Mouse (Mus musculus): ENCODE data around the gene Bgn. TPM values are rescaled to one million over a fixed set of nuclear protein-coding genes. Genes with fewer than 3 reads are reported as not detected.
"Not testable (repeated sequence)": the region's sequence is repeated elsewhere in the genome, so short reads cannot be mapped to it uniquely, and the experiment has no call there.

Gene Bgn
- polyA plus RNA-seq, 1 experiment from 2014 or later = 71.9 TPM

DNA sequence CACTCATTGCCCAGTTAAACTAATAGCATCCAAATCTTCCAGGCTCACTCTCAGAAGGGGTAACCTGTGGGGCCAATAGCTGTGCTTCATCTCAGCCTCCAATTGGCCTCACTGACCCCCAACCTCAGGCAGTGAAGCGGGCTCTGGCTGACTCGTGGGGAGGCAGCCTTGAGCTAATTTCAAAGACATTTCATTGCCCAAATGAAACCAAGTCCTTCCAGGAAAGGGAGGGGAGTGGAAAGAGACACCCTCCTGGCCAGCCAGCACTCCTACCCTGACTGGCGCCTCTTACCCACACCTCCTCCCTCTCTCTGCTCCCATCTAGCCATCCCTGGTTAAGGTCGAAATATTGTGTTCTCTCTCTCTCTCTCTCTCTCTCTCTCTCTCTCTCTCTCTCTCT, 6.8 kb downstream of the Bgn start:
- H3K9ac ChIP-seq = no peak overlapping the region
- no peaks in the 10 kb centered on the region; the same call in 1 of the 2 replicates for H3K36me3 ChIP-seq
- 0 out of 2 replicates have a peak, but pooled peaks cover 6% of the 10 kb centered on the region for H3K4me1 ChIP-seq (replicated peaks)
- H3K4me2 ChIP-seq = no peak overlapping the region
- no peaks in the 10 kb centered on the region for H3K9me3 ChIP-seq (replicated peaks)
- peaks cover 37% of the 10 kb centered on the region for H3K27me3 ChIP-seq (replicated peaks)
- no peak overlapping the region for H3K27ac ChIP-seq (ENCODE audit: poor library complexity, severe bottlenecking)
- no peak overlapping the region for H3K4me3 ChIP-seq
- 55% methylated on average over 4 of the region's 4 CpGs for WGBS
- ATAC-seq (ENCODE audit: insufficient number of reproducible peaks, low FRiP score) = no peak

DNA sequence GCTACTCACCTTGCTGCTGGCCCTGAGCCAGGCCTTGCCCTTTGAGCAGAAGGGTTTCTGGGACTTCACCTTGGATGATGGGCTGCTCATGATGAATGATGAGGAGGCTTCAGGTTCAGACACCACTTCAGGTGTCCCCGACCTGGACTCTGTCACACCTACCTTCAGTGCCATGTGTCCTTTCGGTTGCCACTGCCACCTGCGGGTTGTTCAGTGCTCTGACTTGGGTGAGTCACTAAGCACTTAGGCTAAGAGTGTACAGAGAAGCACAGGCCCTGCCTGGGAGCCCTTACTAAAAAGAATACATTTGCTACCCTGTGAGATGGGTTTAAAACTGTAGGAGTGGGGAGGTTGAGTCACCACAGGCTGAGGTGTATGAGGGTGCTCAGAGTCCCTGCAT, 7.4 kb downstream of the Bgn start:
- Histone ChIP-seq H3K9me3 (replicated peaks) (no peaks in the 10 kb centered on the region), H3K4me1 (replicated peaks) (0 out of 2 replicates have a peak, but pooled peaks cover 2% of the 10 kb centered on the region), H3K27me3 (replicated peaks) (peaks cover 40% of the 10 kb centered on the region), H3K36me3 (no peaks in the 10 kb centered on the region; the same call in 1 of the 2 replicates), H3K4me2 (no peak overlapping the region), H3K4me3 (no peak overlapping the region), H3K27ac (ENCODE audit: poor library complexity, severe bottlenecking) (no peak overlapping the region), H3K9ac (no peak overlapping the region)
- WGBS = 72% methylated on average over 3 of the region's 3 CpGs
- no peak for ATAC-seq (ENCODE audit: insufficient number of reproducible peaks, low FRiP score)

DNA sequence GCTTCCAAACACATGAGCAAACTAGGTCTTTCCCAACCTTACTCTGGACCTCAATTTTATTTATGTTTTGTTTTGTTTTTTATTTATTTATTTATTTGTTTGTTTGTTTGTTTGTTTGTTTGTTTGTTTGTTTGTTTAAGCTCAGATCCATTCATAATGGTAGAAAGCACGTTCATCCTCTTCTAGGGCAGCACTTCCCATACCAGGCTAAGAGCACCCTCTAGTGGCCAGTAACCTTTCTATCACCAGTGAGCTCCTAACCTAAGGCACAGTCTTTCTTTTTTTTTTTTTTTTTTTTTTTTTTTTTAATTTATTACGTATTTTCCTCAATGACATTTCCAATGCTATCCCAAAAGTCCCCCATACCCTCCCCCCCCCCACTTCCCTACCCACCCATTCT, 10.2 kb downstream of the Bgn start:
- WGBS = 14% methylated on average over 1 of the region's 2 CpGs
- ATAC-seq (ENCODE audit: insufficient number of reproducible peaks, low FRiP score); H3K4me1 ChIP-seq (replicated peaks); H3K9me3 ChIP-seq (replicated peaks); H3K36me3 ChIP-seq; H3K27ac ChIP-seq (ENCODE audit: poor library complexity, severe bottlenecking); H3K4me2 ChIP-seq; H3K4me3 ChIP-seq; H3K9ac ChIP-seq: not testable (repeated sequence)
- peaks cover 34% of the 10 kb centered on the region for H3K27me3 ChIP-seq (replicated peaks)

DNA sequence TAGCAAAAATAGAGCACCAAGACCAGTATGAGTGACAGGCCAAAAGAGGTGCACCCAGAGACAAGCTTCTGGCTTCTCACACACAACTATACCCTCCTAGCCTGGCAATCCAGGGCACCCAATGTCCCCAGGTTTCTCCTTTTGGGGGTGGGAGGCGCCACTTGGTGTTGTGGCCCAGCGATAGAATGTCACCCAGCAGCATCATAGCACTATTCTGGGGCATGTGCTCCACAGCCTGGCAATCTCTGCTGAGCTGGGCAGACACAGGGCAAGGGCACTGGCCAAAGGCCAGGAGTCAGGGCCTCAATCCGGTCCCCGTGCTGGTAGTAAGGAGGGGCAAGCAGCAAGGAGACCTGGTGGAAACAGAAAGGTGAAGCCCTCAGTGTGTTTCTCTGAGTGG, 13.3 kb downstream of the Bgn start:
- Histone ChIP-seq H3K27ac (ENCODE audit: poor library complexity, severe bottlenecking) (no peak overlapping the region), H3K4me3 (no peak overlapping the region), H3K36me3 (no peaks in the 10 kb centered on the region; the same call in 1 of the 2 replicates), H3K9ac (no peak overlapping the region), H3K4me2 (no peak overlapping the region), H3K27me3 (replicated peaks) (peaks cover 44% of the 10 kb centered on the region), H3K4me1 (replicated peaks) (no peaks in the 10 kb centered on the region), H3K9me3 (replicated peaks) (no peaks in the 10 kb centered on the region)
- no peak for ATAC-seq (ENCODE audit: insufficient number of reproducible peaks, low FRiP score)
- WGBS = 73% methylated on average over 4 of the region's 4 CpGs

DNA sequence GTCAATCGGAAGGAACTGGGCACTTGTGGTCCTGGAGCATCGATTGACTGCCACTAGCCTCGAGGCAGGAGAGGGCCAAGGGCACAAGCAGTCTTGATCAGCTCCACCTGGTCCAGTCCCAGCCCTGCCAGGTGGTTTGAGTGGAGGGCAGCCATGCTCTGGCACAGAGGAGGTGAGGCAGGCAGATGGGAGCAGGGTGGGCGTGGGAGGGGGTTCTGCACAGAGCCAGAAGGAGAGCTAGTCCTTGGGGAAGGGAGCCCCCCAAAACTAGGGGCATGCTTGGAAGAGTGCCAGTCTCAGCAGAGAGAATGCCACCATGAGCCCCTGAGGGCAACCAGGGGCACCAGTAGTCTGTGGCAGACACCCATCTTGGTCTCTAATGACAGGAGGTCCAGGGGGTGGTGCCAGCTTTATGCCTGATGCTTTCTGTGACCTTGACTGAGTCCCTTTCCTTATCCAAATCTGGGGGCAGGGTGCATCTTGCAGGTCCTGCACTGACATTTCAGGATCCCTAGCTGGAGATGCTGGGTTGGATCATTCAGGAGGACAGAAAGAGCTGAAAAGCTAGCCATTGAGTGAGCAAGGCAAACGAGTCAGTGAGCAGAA, 21.8 kb downstream of the Bgn start:
- H3K9me3 ChIP-seq (replicated peaks) = no peaks in the 10 kb centered on the region
- no peaks in the 10 kb centered on the region for H3K36me3 ChIP-seq
- no peak overlapping the region for H3K27ac ChIP-seq (ENCODE audit: poor library complexity, severe bottlenecking)
- H3K4me3 ChIP-seq = no peak overlapping the region
- no peak for ATAC-seq (ENCODE audit: insufficient number of reproducible peaks, low FRiP score)
- H3K9ac ChIP-seq = no peak overlapping the region
- 71% methylated on average over 5 of the region's 5 CpGs for WGBS
- H3K4me1 ChIP-seq (replicated peaks) = no peaks in the 10 kb centered on the region
- no peak overlapping the region for H3K4me2 ChIP-seq
- peaks cover 65% of the 10 kb centered on the region for H3K27me3 ChIP-seq (replicated peaks)

DNA sequence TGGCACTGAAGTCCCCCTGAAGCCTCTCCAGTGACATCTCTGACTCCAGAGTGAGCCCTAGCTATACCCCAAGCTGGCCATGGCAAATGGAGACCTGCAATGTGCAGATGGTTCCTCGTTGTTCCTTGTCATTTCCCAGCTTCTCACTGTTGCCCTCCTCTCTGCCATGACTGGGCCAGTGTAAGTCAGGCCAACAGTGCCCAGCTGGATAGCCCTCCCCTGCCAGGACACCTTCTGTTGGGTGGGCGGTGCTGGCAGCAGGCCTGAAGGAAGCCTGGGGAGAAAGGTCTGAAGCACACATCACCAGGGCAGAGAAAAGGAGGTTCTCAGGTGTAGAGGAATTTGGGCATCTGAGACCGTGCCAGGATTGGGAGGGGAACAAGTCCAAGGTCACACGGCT, 23.2 kb downstream of the Bgn start:
- Histone ChIP-seq H3K9ac (no peak overlapping the region), H3K36me3 (no peaks in the 10 kb centered on the region), H3K4me2 (no peak overlapping the region), H3K27ac (ENCODE audit: poor library complexity, severe bottlenecking) (no peak overlapping the region), H3K9me3 (replicated peaks) (no peaks in the 10 kb centered on the region), H3K4me1 (replicated peaks) (no peaks in the 10 kb centered on the region), H3K27me3 (replicated peaks) (peaks cover 53% of the 10 kb centered on the region), H3K4me3 (no peak overlapping the region)
- ATAC-seq (ENCODE audit: insufficient number of reproducible peaks, low FRiP score) = no peak
- 71% methylated on average over 4 of the region's 4 CpGs for WGBS

DNA sequence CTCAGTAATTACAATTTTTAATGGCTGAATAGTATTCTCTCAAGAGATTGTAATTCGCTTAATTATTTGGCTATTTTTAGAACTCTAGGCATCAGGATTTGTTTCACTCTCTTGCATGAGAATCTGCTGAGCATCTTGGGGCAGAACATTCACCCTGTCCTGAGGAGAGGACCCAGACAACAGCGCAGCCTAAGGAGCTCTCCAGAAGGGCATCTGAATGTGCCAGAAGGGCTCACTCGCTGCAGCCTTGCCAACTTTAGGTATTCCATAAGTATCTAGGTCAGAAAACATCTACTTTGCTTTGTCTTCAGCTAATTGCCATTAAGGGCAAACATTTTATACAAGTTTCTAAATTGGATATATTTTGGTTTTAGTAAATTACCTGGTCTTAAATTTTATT, 25.8 kb downstream of the Bgn start:
- Histone ChIP-seq H3K36me3 (no peaks in the 10 kb centered on the region), H3K27ac (ENCODE audit: poor library complexity, severe bottlenecking) (no peak overlapping the region), H3K9ac (no peak overlapping the region), H3K27me3 (replicated peaks) (peaks cover 33% of the 10 kb centered on the region), H3K4me2 (no peak overlapping the region), H3K4me1 (replicated peaks) (no peaks in the 10 kb centered on the region), H3K4me3 (no peak overlapping the region), H3K9me3 (replicated peaks) (no peaks in the 10 kb centered on the region)
- WGBS = 71% methylated on average over 3 of the region's 3 CpGs
- no peak for ATAC-seq (ENCODE audit: insufficient number of reproducible peaks, low FRiP score)

DNA sequence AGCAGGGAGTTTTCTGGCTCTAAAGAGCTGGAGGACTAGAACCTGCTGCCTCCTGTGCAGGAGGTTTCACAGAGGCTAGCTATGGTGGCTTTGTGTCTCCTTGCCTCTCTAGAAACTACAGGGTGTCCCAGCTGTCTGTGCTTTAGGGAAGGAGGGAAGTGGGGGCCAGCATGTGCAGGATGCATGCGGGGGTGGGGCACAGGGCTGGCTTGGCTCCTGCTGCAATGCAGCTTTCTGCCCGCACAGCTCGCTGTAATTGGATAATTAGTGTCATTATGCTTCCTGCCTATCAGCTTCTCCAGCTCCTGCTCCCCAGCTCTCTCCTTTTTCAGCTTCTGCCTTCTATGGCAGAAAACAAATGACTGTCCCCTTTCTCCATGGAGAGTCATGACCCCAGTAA, 29.5 kb downstream of the Bgn start:
- H3K9ac ChIP-seq = no peak overlapping the region
- H3K27me3 ChIP-seq (replicated peaks) = peaks cover 12% of the 10 kb centered on the region; the same call in 1 of the 2 replicates
- 35% methylated on average over 3 of the region's 3 CpGs for WGBS

DNA sequence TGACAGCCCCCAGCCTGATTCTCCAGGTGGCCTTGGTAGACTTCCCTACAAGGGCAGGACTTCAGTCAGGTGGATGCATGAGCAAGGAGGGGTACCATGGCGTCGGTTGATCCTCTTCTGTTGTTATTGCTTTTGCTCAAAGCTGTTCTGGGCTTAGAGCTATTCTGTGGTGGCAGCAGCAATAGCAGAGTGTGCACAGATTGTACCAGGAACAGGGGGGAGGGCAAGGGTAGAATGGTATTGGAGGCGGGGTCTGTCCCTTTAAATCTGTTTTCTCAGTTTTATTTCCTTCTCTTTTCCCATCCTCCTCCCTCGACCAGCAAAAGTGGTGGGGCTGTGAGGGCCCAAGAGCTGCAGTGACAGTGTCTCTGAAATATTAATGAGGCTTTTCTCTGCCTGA, 33.2 kb downstream of the Bgn start:
- Histone ChIP-seq H3K4me2 (0 out of 2 replicates have a peak overlapping the region, but pooled peaks have one; percentile 1), H3K4me1 (replicated peaks) (peaks cover 6% of the 10 kb centered on the region; the same call in 1 of the 2 replicates), H3K27ac (ENCODE audit: poor library complexity, severe bottlenecking) (0 out of 2 replicates have a peak overlapping the region, but pooled peaks have one; percentile 27), H3K27me3 (replicated peaks) (peaks cover 18% of the 10 kb centered on the region), H3K4me3 (no peak overlapping the region), H3K36me3 (no peaks in the 10 kb centered on the region), H3K9me3 (replicated peaks) (no peaks in the 10 kb centered on the region), H3K9ac (no peak overlapping the region)
- ATAC-seq (ENCODE audit: insufficient number of reproducible peaks, low FRiP score) = no peak
- 54% methylated on average over 4 of the region's 4 CpGs for WGBS

More for the DNA sequence above, 29.5 kb downstream of the Bgn start:
- Histone ChIP-seq H3K4me3 (no peak overlapping the region), H3K4me2 (no peak overlapping the region), H3K36me3 (no peaks in the 10 kb centered on the region), H3K27ac (ENCODE audit: poor library complexity, severe bottlenecking) (no peak overlapping the region), H3K4me1 (replicated peaks) (peaks cover 6% of the 10 kb centered on the region; the same call in 1 of the 2 replicates), H3K9me3 (replicated peaks) (no peaks in the 10 kb centered on the region)
- ATAC-seq (ENCODE audit: insufficient number of reproducible peaks, low FRiP score) = no peak

DNA sequence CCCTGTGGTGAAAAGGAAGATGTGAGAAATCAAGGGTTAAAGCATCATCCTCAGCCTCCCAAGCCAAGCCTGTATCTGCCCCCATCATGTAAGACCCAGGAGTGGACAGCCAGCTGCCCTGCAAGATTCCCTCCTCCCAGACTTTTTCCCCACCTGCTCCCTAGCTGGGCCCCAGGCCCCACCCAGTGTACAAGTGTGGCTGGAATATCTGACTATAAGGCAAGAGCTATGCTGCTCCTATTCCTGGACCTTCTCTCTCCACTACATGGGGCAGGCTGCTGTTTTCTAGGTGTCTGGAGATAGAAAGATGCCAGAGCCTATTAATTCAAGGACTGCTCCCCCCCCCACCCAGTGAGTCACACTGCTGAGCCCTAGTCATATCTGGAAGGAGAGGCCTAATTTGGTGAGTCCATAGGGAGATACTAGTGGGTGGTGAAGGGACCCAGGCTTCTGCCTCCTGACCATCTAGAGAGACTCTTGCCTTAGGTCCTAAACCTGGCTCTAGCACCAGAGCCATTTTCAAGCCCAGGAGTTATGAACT, 33.7 kb downstream of the Bgn start:
- peak; percentile 25; the same call in 1 of the 2 replicates for ATAC-seq (ENCODE audit: insufficient number of reproducible peaks, low FRiP score)
- H3K9me3 ChIP-seq (replicated peaks) = no peaks in the 10 kb centered on the region
- H3K4me3 ChIP-seq = no peak overlapping the region
- H3K4me2 ChIP-seq = 0 out of 2 replicates have a peak overlapping the region, but pooled peaks have one; percentile 1
- no peaks in the 10 kb centered on the region for H3K36me3 ChIP-seq
- H3K4me1 ChIP-seq (replicated peaks) = peaks cover 6% of the 10 kb centered on the region; the same call in 1 of the 2 replicates
- H3K9ac ChIP-seq = no peak overlapping the region
- H3K27me3 ChIP-seq (replicated peaks) = peaks cover 14% of the 10 kb centered on the region
- peak overlapping the region; percentile 71 for H3K27ac ChIP-seq (ENCODE audit: poor library complexity, severe bottlenecking)

DNA sequence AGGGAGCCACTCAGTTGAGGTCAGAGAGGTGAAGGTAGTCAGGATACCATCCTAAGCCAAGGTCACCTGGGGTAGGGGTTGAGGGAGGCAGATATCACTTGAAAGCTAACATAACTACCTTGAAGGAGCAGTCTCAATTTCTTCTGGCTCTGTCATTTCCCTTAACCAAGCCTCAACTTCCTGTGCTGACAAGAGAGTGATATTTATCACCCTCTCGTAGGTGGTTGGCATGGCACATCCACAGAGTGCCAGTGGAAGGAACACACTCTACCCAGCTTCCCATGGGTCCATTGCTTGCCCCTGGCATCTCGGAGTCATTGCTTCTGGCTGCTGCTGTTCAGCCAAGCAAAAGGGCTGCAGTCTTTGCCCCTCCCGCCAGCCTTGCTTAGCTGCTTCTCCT, 37.3 kb downstream of the Bgn start:
- no peaks in the 10 kb centered on the region for H3K9me3 ChIP-seq (replicated peaks)
- no peak overlapping the region for H3K4me2 ChIP-seq
- no peak for ATAC-seq (ENCODE audit: insufficient number of reproducible peaks, low FRiP score)
- no peak overlapping the region for H3K27ac ChIP-seq (ENCODE audit: poor library complexity, severe bottlenecking)
- no peaks in the 10 kb centered on the region for H3K36me3 ChIP-seq
- peaks cover 6% of the 10 kb centered on the region; the same call in 1 of the 2 replicates for H3K4me1 ChIP-seq (replicated peaks)
- WGBS = 74% methylated on average over 3 of the region's 3 CpGs
- peaks cover 35% of the 10 kb centered on the region for H3K27me3 ChIP-seq (replicated peaks)
- H3K4me3 ChIP-seq = no peak overlapping the region
- no peak overlapping the region for H3K9ac ChIP-seq
